In the genomic region with DNA sequence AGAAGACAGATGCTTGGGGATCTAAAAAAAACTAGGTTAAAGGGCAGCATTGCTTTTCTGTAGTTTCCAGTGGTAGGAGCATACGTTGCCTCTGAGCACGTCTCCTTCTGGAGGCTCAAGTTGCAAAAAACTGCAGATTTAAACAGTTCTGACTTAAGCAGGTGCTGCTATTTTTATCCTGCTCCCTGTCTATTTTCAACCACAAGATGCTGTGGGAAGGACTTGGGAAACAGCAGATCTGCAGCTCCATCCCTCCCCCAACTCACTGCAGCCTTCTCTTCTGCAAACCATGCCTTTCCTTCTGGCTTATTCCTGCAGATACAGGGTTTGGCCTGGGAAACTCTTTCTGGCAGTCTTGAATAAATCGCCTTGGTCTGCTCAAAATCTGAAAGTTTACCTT, we compare ENCODE assay signal across 20 mouse cellular contexts.
DNase-seq lines count a peak whose midpoint lies in the region; ATAC-seq and TF ChIP-seq lines count a peak whose summit lies in the region.
"Had no signal": no experiment of that assay in that cellular context is flagged by ENCODE, and none has a peak within 500 bp of the region (broad histone marks: within the 10 kb centered on the region; RNA-seq: fewer than 3 reads in every experiment).

No protein-coding gene starts in this region.

- no peak overlapping the region for H3K9ac ChIP-seq in forebrain, postnatal 0 days
- H3K9ac ChIP-seq in forebrain, embryonic 11.5 days (ENCODE audit: low read length) = no peak overlapping the region
- H3K9ac ChIP-seq in midbrain, postnatal 0 days (replicated peaks; ENCODE audit: low read length, poor library complexity, severe bottlenecking) = no peak overlapping the region
- H3K9ac ChIP-seq in midbrain, embryonic 16.5 days (ENCODE audit: low read depth, low read length) = no peak overlapping the region
- no peak overlapping the region for H3K9ac ChIP-seq in lung, postnatal 0 days (replicated peaks; ENCODE audit: low read depth)
- H3K9ac ChIP-seq: forebrain, embryonic 12.5 days; kidney, embryonic 15.5 days; liver, embryonic 12.5 days; lung, embryonic 15.5 days; midbrain, embryonic 12.5 days; neural tube, embryonic 15.5 days had no signal

- ATAC-seq in forebrain, postnatal 0 days = 0 out of 2 replicates have a peak, but pooled peaks have one; percentile 18
- ATAC-seq in forebrain, embryonic 11.5 days (replicated peaks; ENCODE audit: low FRiP score) = no peak
- ATAC-seq in midbrain, postnatal 0 days (ENCODE audit: low FRiP score) = no peak
- ATAC-seq in midbrain, embryonic 16.5 days = no peak
- no peak for ATAC-seq in lung, postnatal 0 days
- ATAC-seq: liver, embryonic 12.5 days had no signal

- 75% methylated on average over 3 of the region's 3 CpGs for WGBS in forebrain, postnatal 0 days
- WGBS in forebrain, embryonic 11.5 days = 82% methylated on average over 3 of the region's 3 CpGs
- WGBS in midbrain, postnatal 0 days = 70% methylated on average over 3 of the region's 3 CpGs
- WGBS in midbrain, embryonic 16.5 days = 80% methylated on average over 3 of the region's 3 CpGs
- WGBS in lung, postnatal 0 days = 73% methylated on average over 3 of the region's 3 CpGs

- no peaks in the 10 kb centered on the region for H3K4me1 ChIP-seq in forebrain, postnatal 0 days (ENCODE audit: insufficient read depth)
- H3K4me1 ChIP-seq in forebrain, embryonic 11.5 days (replicated peaks; ENCODE audit: control insufficient read depth, insufficient read depth, low read length) = no peaks in the 10 kb centered on the region
- H3K4me1 ChIP-seq in midbrain, postnatal 0 days (ENCODE audit: insufficient read depth, low read length) = no peaks in the 10 kb centered on the region
- H3K4me1 ChIP-seq in midbrain, embryonic 16.5 days (ENCODE audit: control insufficient read depth, insufficient read depth, low read length) = peaks cover 9% of the 10 kb centered on the region; the same call in 1 of the 2 replicates
- H3K4me1 ChIP-seq in lung, postnatal 0 days (ENCODE audit: insufficient read depth, low read depth, low read length) = no peaks in the 10 kb centered on the region
- H3K4me1 ChIP-seq: kidney, embryonic 15.5 days; liver, embryonic 12.5 days; lung, embryonic 15.5 days; midbrain, embryonic 12.5 days had no signal

- DNase-seq in forebrain, postnatal 0 days = peak; percentile 11
- DNase-seq in forebrain, embryonic 11.5 days (ENCODE audit: low spot score) = no peak
- DNase-seq in midbrain, postnatal 0 days (ENCODE audit: low spot score) = peak; percentile 12
- DNase-seq in right cerebral cortex, postnatal 10 days (ENCODE audit: low spot score in 2 of 2) = peak; percentile 39 to 53
- DNase-seq in testis, postnatal 10 days (ENCODE audit: low spot score) = no peak
- no peak for DNase-seq in lung, postnatal 0 days (ENCODE audit: low spot score)
- DNase-seq: adrenal gland, adult 8-10 months; cerebellum, adult 8-10 months; heart, adult 2 months; thymus, postnatal 25 days had no signal

- H3K4me3 ChIP-seq in forebrain, postnatal 0 days (ENCODE audit: low read depth, low read length) = no peak overlapping the region
- no peak overlapping the region for H3K4me3 ChIP-seq in forebrain, embryonic 11.5 days (ENCODE audit: low read depth, low read length)
- H3K4me3 ChIP-seq in midbrain, postnatal 0 days (ENCODE audit: low read depth, low read length) = no peak overlapping the region
- H3K4me3 ChIP-seq in midbrain, embryonic 16.5 days (ENCODE audit: low read depth, low read length) = no peak overlapping the region
- no peak overlapping the region for H3K4me3 ChIP-seq in lung, postnatal 0 days (ENCODE audit: low read depth, low read length)
- H3K4me3 ChIP-seq: forebrain, embryonic 12.5 days; heart, adult 2 months; kidney, embryonic 15.5 days; liver, embryonic 12.5 days; lung, embryonic 15.5 days; midbrain, embryonic 12.5 days; myocyte; neural tube, embryonic 15.5 days had no signal

- no peak for TF ChIP-seq EP300 in lung, postnatal 0 days (IDR thresholded peaks at IDR 0.05)

- H3K27ac ChIP-seq in forebrain, postnatal 0 days (ENCODE audit: low read depth, low read length) = no peak overlapping the region
- H3K27ac ChIP-seq in forebrain, embryonic 11.5 days (ENCODE audit: low read depth, low read length) = no peak overlapping the region
- H3K27ac ChIP-seq in midbrain, postnatal 0 days (ENCODE audit: low read depth, low read length) = no peak overlapping the region
- no peak overlapping the region for H3K27ac ChIP-seq in midbrain, embryonic 16.5 days (ENCODE audit: low read length)
- H3K27ac ChIP-seq in lung, postnatal 0 days (ENCODE audit: low read length) = no peak overlapping the region
- H3K27ac ChIP-seq: forebrain, embryonic 12.5 days; heart, adult 2 months; kidney, embryonic 15.5 days; liver, embryonic 12.5 days; lung, embryonic 15.5 days; midbrain, embryonic 12.5 days; neural tube, embryonic 15.5 days; stomach, postnatal 0 days had no signal

- H3K9me3 ChIP-seq in forebrain, postnatal 0 days (ENCODE audit: low read length) = no peaks in the 10 kb centered on the region
- no peaks in the 10 kb centered on the region for H3K9me3 ChIP-seq in forebrain, embryonic 11.5 days (ENCODE audit: control insufficient read depth, low read length)
- H3K9me3 ChIP-seq in midbrain, postnatal 0 days (ENCODE audit: low read length) = no peaks in the 10 kb centered on the region
- H3K9me3 ChIP-seq in midbrain, embryonic 16.5 days (replicated peaks; ENCODE audit: control insufficient read depth, low read length, poor library complexity, severe bottlenecking) = no peaks in the 10 kb centered on the region
- no peaks in the 10 kb centered on the region for H3K9me3 ChIP-seq in lung, postnatal 0 days (ENCODE audit: low read length)
- H3K9me3 ChIP-seq: forebrain, embryonic 12.5 days; kidney, embryonic 15.5 days; liver, embryonic 12.5 days; lung, embryonic 15.5 days; midbrain, embryonic 12.5 days; neural tube, embryonic 15.5 days had no signal

- no peaks in the 10 kb centered on the region for H3K27me3 ChIP-seq in forebrain, postnatal 0 days (ENCODE audit: insufficient read depth, low read length)
- H3K27me3 ChIP-seq in forebrain, embryonic 11.5 days (ENCODE audit: control insufficient read depth, insufficient read depth, low read length) = no peaks in the 10 kb centered on the region
- H3K27me3 ChIP-seq in midbrain, postnatal 0 days (ENCODE audit: insufficient read depth, low read length) = no peaks in the 10 kb centered on the region
- H3K27me3 ChIP-seq in midbrain, embryonic 16.5 days (ENCODE audit: control insufficient read depth, insufficient read depth, low read depth, low read length) = no peaks in the 10 kb centered on the region
- no peaks in the 10 kb centered on the region for H3K27me3 ChIP-seq in lung, postnatal 0 days (replicated peaks; ENCODE audit: insufficient read depth, low read length)
- H3K27me3 ChIP-seq: CH12.LX; forebrain, embryonic 12.5 days; kidney, embryonic 15.5 days; liver, embryonic 12.5 days; lung, embryonic 15.5 days; midbrain, embryonic 12.5 days; neural tube, embryonic 15.5 days had no signal

- no peak overlapping the region for H3K4me2 ChIP-seq in forebrain, postnatal 0 days (ENCODE audit: low read depth)
- no peak overlapping the region for H3K4me2 ChIP-seq in forebrain, embryonic 11.5 days (ENCODE audit: low read depth, low read length, severe bottlenecking)
- H3K4me2 ChIP-seq in midbrain, postnatal 0 days (ENCODE audit: low read depth, low read length, poor library complexity, severe bottlenecking) = no peak overlapping the region
- H3K4me2 ChIP-seq in midbrain, embryonic 16.5 days (ENCODE audit: low read length) = no peak overlapping the region
- H3K4me2 ChIP-seq in lung, postnatal 0 days (replicated peaks; ENCODE audit: low read depth, low read length) = no peak overlapping the region
- H3K4me2 ChIP-seq: forebrain, embryonic 12.5 days; kidney, embryonic 15.5 days; liver, embryonic 12.5 days; lung, embryonic 15.5 days; midbrain, embryonic 12.5 days; neural tube, embryonic 15.5 days had no signal

- no peaks in the 10 kb centered on the region for H3K36me3 ChIP-seq in forebrain, postnatal 0 days (ENCODE audit: insufficient read depth)
- no peaks in the 10 kb centered on the region for H3K36me3 ChIP-seq in forebrain, embryonic 11.5 days (ENCODE audit: control insufficient read depth, insufficient read depth, low read length)
- no peaks in the 10 kb centered on the region for H3K36me3 ChIP-seq in midbrain, postnatal 0 days (ENCODE audit: insufficient read depth, low read length)
- H3K36me3 ChIP-seq in midbrain, embryonic 16.5 days (ENCODE audit: control insufficient read depth, insufficient read depth, low read length) = no peaks in the 10 kb centered on the region
- no peaks in the 10 kb centered on the region for H3K36me3 ChIP-seq in lung, postnatal 0 days (ENCODE audit: insufficient read depth, low read length)
- H3K36me3 ChIP-seq: forebrain, embryonic 12.5 days; kidney, embryonic 15.5 days; liver, embryonic 12.5 days; lung, embryonic 15.5 days; midbrain, embryonic 12.5 days; neural tube, embryonic 15.5 days had no signal

- TF ChIP-seq CTCF in forebrain, postnatal 0 days (IDR thresholded peaks at IDR 0.05; ENCODE audit: low read depth) = no peak
- no peak for TF ChIP-seq CTCF in midbrain, postnatal 0 days (IDR thresholded peaks at IDR 0.05)
- no peak for TF ChIP-seq CTCF in lung, postnatal 0 days (IDR thresholded peaks at IDR 0.05)

Comparison
In these comparisons a context has a peak if more than half of its experiments do, and no peak if none do; other contexts are left out.
1. DNase-seq: peak in forebrain, postnatal 0 days (single experiment), midbrain, postnatal 0 days (single experiment) and right cerebral cortex, postnatal 10 days (2 of 2); none in forebrain, embryonic 11.5 days (single experiment), testis, postnatal 10 days (single experiment) and lung, postnatal 0 days (single experiment).